ENCODE assay signal across 8 mouse cellular contexts in the genomic region with DNA sequence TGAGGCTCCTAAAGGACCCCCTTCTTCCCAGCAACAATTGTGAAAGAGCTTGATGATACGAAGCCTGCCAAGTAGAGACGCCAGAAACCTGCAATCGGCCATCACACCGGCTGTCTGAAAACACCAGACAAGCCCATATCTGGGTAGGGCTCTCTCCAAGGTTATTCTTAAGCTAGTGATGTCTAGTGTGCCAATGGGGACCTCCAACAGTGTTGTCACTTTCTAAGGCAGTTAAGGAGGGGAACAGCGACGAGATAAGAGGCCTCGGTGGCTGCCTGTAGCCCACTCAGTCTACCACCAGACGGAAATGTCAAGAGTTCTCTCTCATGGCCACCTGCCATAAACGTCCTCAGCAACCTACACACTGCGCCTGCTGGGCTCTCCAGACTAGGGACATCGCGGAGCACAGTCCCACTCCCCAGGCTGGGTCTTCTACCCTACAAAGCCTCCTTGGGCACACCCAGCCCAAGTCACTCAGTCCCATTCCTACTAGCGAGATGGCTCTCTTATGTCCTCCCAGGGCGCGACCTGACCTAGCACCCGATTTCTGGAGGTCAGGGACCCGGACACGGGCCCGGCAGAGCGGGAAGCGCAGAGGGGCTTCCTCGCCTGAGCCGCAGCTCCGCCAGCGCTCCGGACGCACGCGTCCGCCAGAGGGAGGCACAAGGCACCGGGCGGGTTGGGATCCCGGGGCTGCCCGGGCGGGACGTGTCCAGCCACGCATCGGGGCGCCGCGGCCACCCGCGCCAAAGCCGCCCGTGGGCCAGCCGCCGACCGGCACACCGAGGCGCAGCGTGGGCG. TPM values are rescaled to one million over a fixed set of nuclear protein-coding genes. Genes with fewer than 3 reads are reported as not detected.
DNase-seq lines count a peak whose midpoint lies in the region; ATAC-seq lines count a peak whose summit lies in the region.

No protein-coding gene starts in this region.

- WGBS in embryonic facial prominence, embryonic 10.5 days = 2% methylated on average over 52 of the region's 52 CpGs
- WGBS in midbrain, embryonic 10.5 days = 2% methylated on average over 52 of the region's 52 CpGs

- H3K27me3 ChIP-seq in embryonic facial prominence, embryonic 10.5 days (replicated peaks; ENCODE audit: low read depth, poor library complexity, severe bottlenecking) = no peaks in the 10 kb centered on the region
- no peaks in the 10 kb centered on the region for H3K27me3 ChIP-seq in midbrain, embryonic 10.5 days (ENCODE audit: low read depth, poor library complexity, severe bottlenecking)

- peak overlapping the region; percentile 98 for H3K27ac ChIP-seq in embryonic facial prominence, embryonic 10.5 days (replicated peaks)
- H3K27ac ChIP-seq in midbrain, embryonic 10.5 days (replicated peaks) = peak overlapping the region; percentile 100

- H3K4me1 ChIP-seq in embryonic facial prominence, embryonic 10.5 days = peaks cover 56% of the 10 kb centered on the region
- peaks cover 54% of the 10 kb centered on the region for H3K4me1 ChIP-seq in midbrain, embryonic 10.5 days

- peak; percentile 40 to 51 for DNase-seq in layer of hippocampus, postnatal 10 days (ENCODE audit: low spot score in 2 of 2)
- no peak for DNase-seq in layer of hippocampus, adult 8-10 months (ENCODE audit: low spot score in 2 of 2)
- peak; percentile 61 for DNase-seq in embryonic facial prominence, embryonic 10.5 days (ENCODE audit: low spot score)
- peak; percentile 66 to 70 for DNase-seq in heart, postnatal 10 days
- DNase-seq in left cerebral cortex, postnatal 4 days = peak; percentile 40
- DNase-seq in midbrain, embryonic 10.5 days (ENCODE audit: low spot score) = peak; percentile 62
- peak; percentile 43 for DNase-seq in thymus, postnatal 0 days (ENCODE audit: low spot score)

- no peaks in the 10 kb centered on the region for H3K9me3 ChIP-seq in embryonic facial prominence, embryonic 10.5 days
- H3K9me3 ChIP-seq in midbrain, embryonic 10.5 days (replicated peaks) = no peaks in the 10 kb centered on the region

- peaks cover 21% of the 10 kb centered on the region for H3K36me3 ChIP-seq in embryonic facial prominence, embryonic 10.5 days (replicated peaks)
- H3K36me3 ChIP-seq in midbrain, embryonic 10.5 days = peaks cover 18% of the 10 kb centered on the region

- intact Hi-C loops in heart, postnatal 10 days (cut with DNase I) = loop anchor here (5.0 kb wide), 1 partner anchor 52 kb away; no protein-coding TSS in a partner anchor
- intact Hi-C loops in left cerebral cortex, postnatal 4 days (cut with DNase I) = loop anchor here (10.0 kb wide), 1 partner anchor 85 kb away; no protein-coding TSS in a partner anchor

- ATAC-seq in activated CD4-positive, CD25-positive, alpha-beta regulatory T cell, adult 4 months = peak; percentile 20

- H3K4me3 ChIP-seq in embryonic facial prominence, embryonic 10.5 days = peak overlapping the region; percentile 84
- peak overlapping the region; percentile 97 for H3K4me3 ChIP-seq in midbrain, embryonic 10.5 days

RNA-seq across cellular contexts. Expression of a gene that starts 21.4 kb away (rescaled TPM):
- total RNA-seq in layer of hippocampus, postnatal 10 days (2021) = 10 to 100 TPM; 90.1 to 98.8 TPM
- 100 to 1,000 TPM in 1 of 4 experiments, 10 to 100 TPM in 3; 78.3 to 102 (median 90.8) TPM for total RNA-seq in layer of hippocampus, adult 8-10 months (2022)
- polyA plus RNA-seq in activated CD4-positive, CD25-positive, alpha-beta regulatory T cell, adult 4 months (2017; shearing (Covaris generic)) = 1 to 10 TPM; 7.1 to 9.1 TPM
- 9.9 and 10.4 TPM in 2 replicates for polyA plus RNA-seq in embryonic facial prominence, embryonic 10.5 days (2016; fragmentation: Nextera tagmentation; extraction: Ambion mirVana)
- total RNA-seq in heart, postnatal 10 days (2021) = 100 to 1,000 TPM; 137 to 148 TPM
- 100 to 1,000 TPM; 149 to 156 TPM for total RNA-seq in left cerebral cortex, postnatal 4 days (2021)
- polyA plus RNA-seq in midbrain, embryonic 10.5 days (2016; fragmentation: Nextera tagmentation; extraction: Ambion mirVana) = 9.0 and 10.2 TPM in 2 replicates
- polyA plus RNA-seq in thymus, postnatal 0 days (2015; fragmentation: Nextera tagmentation; extraction: Ambion mirVana) = 12.8 and 15.3 TPM in 2 replicates

Comparison
In these comparisons a context has a peak if more than half of its experiments do, and no peak if none do; other contexts are left out.
1. DNase-seq: peak in layer of hippocampus, postnatal 10 days (2 of 2), embryonic facial prominence, embryonic 10.5 days (single experiment), heart, postnatal 10 days (2 of 2), left cerebral cortex, postnatal 4 days (single experiment), midbrain, embryonic 10.5 days (single experiment) and thymus, postnatal 0 days (single experiment); none in layer of hippocampus, adult 8-10 months (0 of 2).